Mouse (Mus musculus): ENCODE data around the gene Hrct1. TPM values are rescaled to one million over a fixed set of nuclear protein-coding genes. Genes with fewer than 3 reads are reported as not detected.
A peak's percentile ranks its signal among the peaks of the same experiment; 100 is the strongest.

Gene Hrct1
- polyA plus RNA-seq, 1 experiment from 2014 or later: 1.7 TPM

DNA sequence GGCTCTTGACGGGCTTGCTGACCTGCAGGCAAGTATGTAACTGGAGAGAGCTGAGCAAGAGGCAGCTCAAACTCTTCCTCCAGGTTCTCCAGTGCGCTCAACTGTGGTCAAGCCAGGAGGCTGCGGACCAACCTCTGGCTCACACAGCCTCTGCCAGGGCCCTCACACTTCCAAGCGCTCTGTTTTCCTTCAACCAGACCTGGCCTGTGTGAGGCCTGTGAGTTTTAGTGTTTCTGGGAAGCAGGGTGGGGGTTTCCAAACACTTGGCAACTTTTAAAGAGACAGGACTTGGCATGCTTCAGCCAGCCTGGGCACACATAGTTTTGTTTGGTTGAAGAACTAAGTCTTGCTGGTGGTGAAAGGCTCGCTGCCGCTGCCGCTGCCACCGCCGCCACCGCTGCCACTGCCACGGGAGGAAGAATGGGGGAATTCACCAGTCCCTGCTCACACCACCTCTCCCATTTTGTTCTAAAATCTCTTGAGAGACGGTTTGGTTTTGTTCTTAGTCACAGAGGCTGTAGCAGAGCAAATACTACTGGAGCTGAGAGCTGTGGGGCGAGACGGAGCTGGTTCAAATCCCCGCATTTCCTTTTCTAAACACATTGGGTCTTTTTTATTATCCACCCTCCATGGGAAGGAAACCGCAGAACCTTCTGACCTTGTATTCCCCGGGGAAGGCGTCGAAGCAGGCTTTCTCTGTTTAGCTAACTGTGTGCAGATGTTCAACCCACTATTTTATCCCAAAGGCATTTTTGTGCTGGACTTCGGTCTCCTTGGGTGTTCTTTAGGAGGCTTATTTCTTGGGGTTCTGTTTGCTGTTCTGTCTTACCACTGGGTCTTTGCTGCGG lies 32.8 kb downstream of the Hrct1 start:
- Histone ChIP-seq H3K4me2 (no peak overlapping the region), H3K36me3 (no peaks in the 10 kb centered on the region), H3K4me3 (no peak overlapping the region), H3K27me3 (no peaks in the 10 kb centered on the region), H3K4me1 (peaks cover 16% of the 10 kb centered on the region), H3K9ac (no peak overlapping the region), H3K27ac (peak overlapping the region; percentile 82), H3K9me3 (no peaks in the 10 kb centered on the region)
- ATAC-seq (ENCODE audit: insufficient number of reproducible peaks, low FRiP score, low TSS enrichment, low read depth): peak; percentile 76
- WGBS: 43% methylated on average over 21 of the region's 21 CpGs

DNA sequence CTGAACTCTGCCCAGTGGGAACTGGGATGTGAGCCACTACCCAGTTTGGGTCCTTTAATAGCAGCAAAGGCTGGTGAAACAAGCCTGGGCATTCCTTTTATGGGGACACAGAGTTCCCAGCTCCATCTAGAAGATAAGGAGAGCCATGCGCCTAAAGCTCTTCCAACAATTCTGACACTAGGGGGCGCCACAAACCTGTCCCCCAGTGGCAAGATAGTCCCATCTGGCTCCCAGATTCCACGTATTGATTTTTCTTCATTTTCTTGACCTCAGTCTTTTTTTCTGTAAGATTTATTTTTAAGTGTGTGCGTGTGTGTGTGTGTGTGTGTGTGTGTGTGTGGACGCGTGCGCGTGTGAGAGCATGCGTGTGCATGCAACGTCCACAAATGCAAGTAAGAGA lies 33.5 kb downstream of the Hrct1 start:
- Histone ChIP-seq H3K9me3 (no peaks in the 10 kb centered on the region), H3K9ac (no peak overlapping the region), H3K27me3 (no peaks in the 10 kb centered on the region), H3K4me2 (no peak overlapping the region), H3K4me3 (no peak overlapping the region), H3K27ac (peak overlapping the region; percentile 82), H3K36me3 (no peaks in the 10 kb centered on the region), H3K4me1 (peaks cover 16% of the 10 kb centered on the region)
- WGBS: 66% methylated on average over 10 of the region's 10 CpGs
- ATAC-seq (ENCODE audit: insufficient number of reproducible peaks, low FRiP score, low TSS enrichment, low read depth): 0 out of 2 replicates have a peak, but pooled peaks have one; percentile 9

DNA sequence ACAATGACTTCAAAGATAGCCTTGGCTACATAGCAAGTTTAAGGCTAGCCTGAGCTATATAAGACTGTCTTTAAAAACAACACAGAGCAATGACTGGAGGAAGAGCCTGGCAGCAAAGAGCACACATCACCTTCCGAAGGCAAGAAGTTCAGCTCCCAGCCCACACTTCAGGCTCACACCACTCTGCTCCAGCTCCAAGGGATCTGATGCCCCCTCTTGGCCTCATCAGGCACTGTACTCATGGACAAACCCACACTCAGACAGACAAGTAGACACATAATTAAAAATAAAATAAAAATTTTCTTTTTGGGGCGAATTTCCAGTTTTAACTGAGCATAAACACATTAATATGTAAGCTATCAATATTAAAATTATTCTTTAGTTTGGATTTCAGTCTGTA lies 34.3 kb downstream of the Hrct1 start:
- peaks cover 16% of the 10 kb centered on the region for H3K4me1 ChIP-seq
- H3K4me2 ChIP-seq: no peak overlapping the region
- no peak overlapping the region for H3K4me3 ChIP-seq
- WGBS: 74% methylated on average over 2 of the region's 2 CpGs
- no peaks in the 10 kb centered on the region for H3K36me3 ChIP-seq
- no peaks in the 10 kb centered on the region for H3K9me3 ChIP-seq
- H3K27me3 ChIP-seq: no peaks in the 10 kb centered on the region
- ATAC-seq (ENCODE audit: insufficient number of reproducible peaks, low FRiP score, low TSS enrichment, low read depth): no peak
- H3K9ac ChIP-seq: no peak overlapping the region
- H3K27ac ChIP-seq: no peak overlapping the region

DNA sequence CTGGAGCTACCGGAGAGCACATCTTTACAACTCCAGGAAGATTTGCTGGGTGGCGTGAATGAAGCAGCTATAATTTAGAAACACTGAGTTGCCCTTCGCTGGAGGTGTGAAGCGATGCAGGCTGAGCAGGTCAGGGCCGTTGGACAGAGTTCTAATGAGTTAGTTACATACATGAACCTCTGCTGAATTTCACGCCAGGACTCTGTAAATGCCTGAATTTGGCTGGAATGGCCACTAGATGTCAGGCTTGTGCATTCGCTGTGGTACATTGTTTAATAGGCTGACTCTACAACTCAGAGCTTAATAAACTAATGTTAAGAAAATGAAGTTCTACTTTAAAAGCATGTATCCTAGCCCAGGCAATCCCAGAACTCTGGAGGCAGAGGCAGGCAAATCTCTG lies 36.4 kb downstream of the Hrct1 start:
- no peaks in the 10 kb centered on the region for H3K36me3 ChIP-seq
- peaks cover 16% of the 10 kb centered on the region for H3K4me1 ChIP-seq
- H3K27ac ChIP-seq: no peak overlapping the region
- no peak overlapping the region for H3K4me3 ChIP-seq
- H3K4me2 ChIP-seq: no peak overlapping the region
- 19% methylated on average over 7 of the region's 7 CpGs for WGBS
- no peak overlapping the region for H3K9ac ChIP-seq
- H3K27me3 ChIP-seq: no peaks in the 10 kb centered on the region
- no peaks in the 10 kb centered on the region for H3K9me3 ChIP-seq
- no peak for ATAC-seq (ENCODE audit: insufficient number of reproducible peaks, low FRiP score, low TSS enrichment, low read depth)

DNA sequence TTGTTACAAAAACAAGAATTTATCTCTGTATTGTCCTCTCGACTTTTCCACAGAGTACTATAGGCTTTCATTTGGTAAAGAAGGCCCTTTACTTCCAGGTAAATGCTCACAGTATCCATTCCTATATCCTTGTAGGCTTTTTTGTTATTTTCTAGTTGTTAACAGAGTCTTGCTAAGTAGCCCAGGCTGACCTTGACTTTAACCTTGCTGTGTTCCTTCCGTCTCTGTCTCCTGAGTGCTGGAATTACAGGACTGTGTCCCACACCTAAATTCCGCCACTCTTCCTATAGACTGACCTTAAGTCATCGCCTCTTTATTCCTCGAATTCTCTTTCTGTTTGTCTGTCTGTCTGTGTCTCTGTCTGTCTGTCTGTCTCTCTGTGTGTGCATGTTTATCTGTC lies 41.4 kb downstream of the Hrct1 start:
- Histone ChIP-seq H3K9ac (no peak overlapping the region), H3K9me3 (no peaks in the 10 kb centered on the region), H3K36me3 (no peaks in the 10 kb centered on the region), H3K27me3 (no peaks in the 10 kb centered on the region), H3K4me2 (no peak overlapping the region), H3K27ac (no peak overlapping the region), H3K4me3 (no peak overlapping the region), H3K4me1 (0 out of 2 replicates have a peak, but pooled peaks cover under 1% of the 10 kb centered on the region)
- ATAC-seq (ENCODE audit: insufficient number of reproducible peaks, low FRiP score, low TSS enrichment, low read depth): no peak
- WGBS: 83% methylated on average over 5 of the region's 5 CpGs

DNA sequence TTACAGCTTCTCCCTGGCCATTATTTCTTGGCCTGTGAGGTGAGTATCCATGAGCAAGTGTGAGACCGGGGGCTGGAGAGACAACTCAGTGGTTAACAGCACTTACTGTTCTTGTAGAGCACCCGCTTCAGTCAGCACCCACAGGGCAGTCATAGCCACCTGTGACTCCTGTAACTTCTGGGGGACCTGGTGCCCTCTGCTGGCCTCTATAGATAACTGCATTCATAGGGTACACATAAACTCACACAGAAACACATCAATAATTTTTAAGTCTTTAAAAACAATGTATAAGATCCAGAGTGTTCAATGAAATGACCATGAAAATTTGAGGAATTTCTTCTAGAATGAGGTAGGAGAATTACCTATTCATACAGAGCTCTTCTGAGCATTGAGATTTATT lies 42.4 kb downstream of the Hrct1 start:
- Histone ChIP-seq H3K27ac (no peak overlapping the region), H3K4me2 (no peak overlapping the region), H3K36me3 (no peaks in the 10 kb centered on the region), H3K9me3 (no peaks in the 10 kb centered on the region), H3K4me1 (no peaks in the 10 kb centered on the region), H3K4me3 (no peak overlapping the region), H3K9ac (no peak overlapping the region), H3K27me3 (no peaks in the 10 kb centered on the region)
- WGBS: 91% methylated on average over 2 of the region's 2 CpGs
- no peak for ATAC-seq (ENCODE audit: insufficient number of reproducible peaks, low FRiP score, low TSS enrichment, low read depth)

DNA sequence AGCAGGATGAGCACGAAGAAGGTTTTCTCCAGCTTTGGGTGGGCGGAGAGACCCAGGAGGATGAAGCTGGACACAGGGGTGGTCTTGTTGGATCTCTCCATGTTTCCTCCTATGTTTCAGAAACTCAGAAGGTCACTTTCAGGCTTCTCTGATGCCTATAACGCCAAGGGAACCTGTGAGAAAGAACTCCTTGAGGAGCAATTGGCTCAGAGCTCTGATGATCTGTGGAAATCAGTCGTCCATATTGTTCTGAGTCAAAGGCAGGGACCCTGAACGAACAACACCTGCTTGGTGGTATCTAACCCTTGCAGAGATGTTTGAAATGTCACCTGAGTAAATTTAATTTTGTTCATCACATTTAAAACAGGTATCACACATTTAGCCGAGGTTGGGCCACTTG lies 43.9 kb downstream of the Hrct1 start, which contains the start of gene Olfr159:
Gene Olfr159, minus strand, starts transcription at position 101 of the 400 bp plus-strand sequence.
- no peak for ATAC-seq (ENCODE audit: insufficient number of reproducible peaks, low FRiP score, low TSS enrichment, low read depth)
- Histone ChIP-seq H3K9ac (no peak within 1 kb of the TSS), H3K4me2 (no peak within 1 kb of the TSS), H3K27me3 (no peaks in the 10 kb centered on the region), H3K9me3 (no peaks in the 10 kb centered on the region), H3K27ac (no peak within 1 kb of the TSS), H3K4me1 (no peaks in the 10 kb centered on the region), H3K4me3 (no peak within 1 kb of the TSS), H3K36me3 (no peaks in the 10 kb centered on the region)
- WGBS: 81% methylated on average over 6 of the region's 6 CpGs

DNA sequence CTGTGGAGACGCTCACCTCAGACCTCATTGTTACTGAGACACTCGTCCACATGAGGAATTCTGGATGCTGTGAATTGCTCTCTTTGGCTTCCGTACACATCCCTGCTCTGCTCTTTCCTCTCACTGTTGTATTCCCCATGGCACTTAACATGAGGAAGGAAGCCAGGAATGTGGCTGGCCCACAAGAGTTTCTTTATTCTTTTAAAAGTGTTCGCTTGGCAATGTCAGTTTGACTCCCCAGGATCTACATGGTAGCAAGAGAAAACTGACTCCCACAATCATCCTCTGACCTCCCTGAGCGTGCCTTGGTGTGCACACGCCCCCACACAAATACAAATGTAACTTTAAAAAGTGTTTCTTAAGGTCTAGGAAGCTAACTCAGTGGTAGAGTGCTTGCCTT lies 44.6 kb downstream of the Hrct1 start:
- WGBS: 55% methylated on average over 6 of the region's 6 CpGs
- H3K9me3 ChIP-seq: no peaks in the 10 kb centered on the region
- no peak overlapping the region for H3K27ac ChIP-seq

DNA sequence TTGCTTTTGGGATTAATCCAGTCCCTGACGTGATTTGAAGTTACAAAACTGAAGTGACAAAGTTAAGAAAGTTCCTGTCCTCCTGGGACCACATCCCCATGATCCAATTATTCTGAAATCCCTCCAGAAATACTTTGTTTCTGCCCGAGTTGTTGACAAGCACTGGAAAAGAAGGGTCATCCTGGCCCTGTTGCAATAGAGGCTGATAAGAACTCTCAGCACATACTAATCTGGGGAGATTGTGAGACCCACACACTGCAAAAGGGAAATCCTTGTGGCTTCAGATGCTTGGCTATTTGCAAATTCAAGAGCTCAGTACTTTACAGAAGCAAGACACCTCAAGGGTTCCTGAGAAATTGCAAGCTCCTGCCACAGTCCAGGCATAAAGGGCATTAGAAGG lies 45.3 kb downstream of the Hrct1 start:
- Histone ChIP-seq H3K27me3 (no peaks in the 10 kb centered on the region), H3K9me3 (no peaks in the 10 kb centered on the region), H3K27ac (no peak overlapping the region), H3K36me3 (no peaks in the 10 kb centered on the region), H3K4me1 (no peaks in the 10 kb centered on the region), H3K4me3 (no peak overlapping the region), H3K9ac (no peak overlapping the region), H3K4me2 (no peak overlapping the region)
- 47% methylated on average over 2 of the region's 2 CpGs for WGBS
- no peak for ATAC-seq (ENCODE audit: insufficient number of reproducible peaks, low FRiP score, low TSS enrichment, low read depth)

More for the DNA sequence above, 44.6 kb downstream of the Hrct1 start:
- no peaks in the 10 kb centered on the region for H3K36me3 ChIP-seq
- no peak overlapping the region for H3K4me3 ChIP-seq
- H3K9ac ChIP-seq: no peak overlapping the region
- H3K4me2 ChIP-seq: no peak overlapping the region
- no peaks in the 10 kb centered on the region for H3K27me3 ChIP-seq
- no peaks in the 10 kb centered on the region for H3K4me1 ChIP-seq
- ATAC-seq (ENCODE audit: insufficient number of reproducible peaks, low FRiP score, low TSS enrichment, low read depth): no peak

Other genes starting within 250 kb of the Hrct1 start
- not detected in 2 replicates for gene Sit1, start 243.5 kb upstream of the Hrct1 start, polyA plus RNA-seq (2015; fragmentation: Nextera tagmentation; extraction: Ambion mirVana)
- gene Ccdc107, start 234.3 kb upstream of the Hrct1 start, polyA plus RNA-seq (2015; fragmentation: Nextera tagmentation; extraction: Ambion mirVana): 78.9 and 81.9 TPM in 2 replicates
- 35.2 and 37.5 TPM in 2 replicates for gene Arhgef39, start 227.5 kb upstream of the Hrct1 start, polyA plus RNA-seq (2015; fragmentation: Nextera tagmentation; extraction: Ambion mirVana)
- gene Car9, start 220.2 kb upstream of the Hrct1 start, polyA plus RNA-seq (2015; fragmentation: Nextera tagmentation; extraction: Ambion mirVana): 4.1 and 6.8 TPM in 2 replicates
- 394 and 952 TPM in 2 replicates for gene Tpm2, start 203.4 kb upstream of the Hrct1 start, polyA plus RNA-seq (2015; fragmentation: Nextera tagmentation; extraction: Ambion mirVana)
- 87.9 and 96.8 TPM in 2 replicates for gene Creb3, start 164.9 kb upstream of the Hrct1 start, polyA plus RNA-seq (2015; fragmentation: Nextera tagmentation; extraction: Ambion mirVana)
- gene Tln1, start 164.5 kb upstream of the Hrct1 start, polyA plus RNA-seq (2015; fragmentation: Nextera tagmentation; extraction: Ambion mirVana): 65.5 and 70.5 TPM in 2 replicates
- gene Rgp1, start 148.5 kb upstream of the Hrct1 start, polyA plus RNA-seq (2015; fragmentation: Nextera tagmentation; extraction: Ambion mirVana): 27.6 and 31.7 TPM in 2 replicates
- gene Gba2, start 148.3 kb upstream of the Hrct1 start, polyA plus RNA-seq (2015; fragmentation: Nextera tagmentation; extraction: Ambion mirVana): 19.2 and 21.9 TPM in 2 replicates
- gene Msmp, start 142.7 kb upstream of the Hrct1 start, polyA plus RNA-seq (2015; fragmentation: Nextera tagmentation; extraction: Ambion mirVana): 2.0 and 7.0 TPM in 2 replicates
- 16.8 and 22.2 TPM in 2 replicates for gene Npr2, start 95.3 kb upstream of the Hrct1 start, polyA plus RNA-seq (2015; fragmentation: Nextera tagmentation; extraction: Ambion mirVana)
- gene Spag8, start 73.6 kb upstream of the Hrct1 start, polyA plus RNA-seq (2015; fragmentation: Nextera tagmentation; extraction: Ambion mirVana): 0.36 and 0.47 TPM in 2 replicates
- gene Hint2, start 70.7 kb upstream of the Hrct1 start, polyA plus RNA-seq (2015; fragmentation: Nextera tagmentation; extraction: Ambion mirVana): 75.3 and 81.9 TPM in 2 replicates
- gene Tmem8b, start 58.2 kb upstream of the Hrct1 start, polyA plus RNA-seq (2015; fragmentation: Nextera tagmentation; extraction: Ambion mirVana): 4.2 and 5.3 TPM in 2 replicates
- 2.9 TPM in 2 replicates for gene Fam221b, start 58.0 kb upstream of the Hrct1 start, polyA plus RNA-seq (2015; fragmentation: Nextera tagmentation; extraction: Ambion mirVana)
- gene Olfr70, start 26.4 kb upstream of the Hrct1 start, polyA plus RNA-seq (2015; fragmentation: Nextera tagmentation; extraction: Ambion mirVana): not detected in 2 replicates
- gene Olfr71, start 16.9 kb upstream of the Hrct1 start, polyA plus RNA-seq (2015; fragmentation: Nextera tagmentation; extraction: Ambion mirVana): not detected in 2 replicates
- 0.52 and 0.53 TPM in 2 replicates for gene Spaar, start 2.8 kb downstream of the Hrct1 start, polyA plus RNA-seq (2015; fragmentation: Nextera tagmentation; extraction: Ambion mirVana)
- gene Olfr159, start 43.8 kb downstream of the Hrct1 start, polyA plus RNA-seq (2015; fragmentation: Nextera tagmentation; extraction: Ambion mirVana): not detected in 2 replicates
- gene Olfr156, start 96.7 kb downstream of the Hrct1 start, polyA plus RNA-seq (2015; fragmentation: Nextera tagmentation; extraction: Ambion mirVana): not detected in 2 replicates
- not detected in 2 replicates for gene Olfr157, start 113.0 kb downstream of the Hrct1 start, polyA plus RNA-seq (2015; fragmentation: Nextera tagmentation; extraction: Ambion mirVana)
- gene Olfr155, start 124.4 kb downstream of the Hrct1 start, polyA plus RNA-seq (2015; fragmentation: Nextera tagmentation; extraction: Ambion mirVana): not detected in 2 replicates
- gene Reck, start 148.3 kb downstream of the Hrct1 start, polyA plus RNA-seq (2015; fragmentation: Nextera tagmentation; extraction: Ambion mirVana): 34.6 and 37.9 TPM in 2 replicates
- gene Glipr2, start 230.2 kb downstream of the Hrct1 start, polyA plus RNA-seq (2015; fragmentation: Nextera tagmentation; extraction: Ambion mirVana): 85.6 and 108 TPM in 2 replicates

Measured in limb, embryonic 15.5 days (tissue).